Mouse (Mus musculus) cerebellum, postnatal 25 days (tissue): ENCODE data around the gene Fam83b.

Experiments
- DNase-seq, 2 experiments: peaks; one replicate each; pipeline ENCODE4 v3.0.0; 2021; ENCODE audit warnings: mixed read lengths in 2 of 2

The Fam83b gene

GRCm38 (mm10) chr9:76566515-76567280 is at the start of gene Fam83b:
Gene Fam83b, minus strand, starts transcription at chr9:76567116.
- DNase-seq = peak in 1 of 2 experiments; percentile 17

GRCm38 (mm10) chr9:76614165-76614564 is 47.2 kb upstream of the Fam83b start:
- DNase-seq = no peak

GRCm38 (mm10) chr9:76603744-76604143 is 36.8 kb upstream of the Fam83b start:
- DNase-seq = no peak

- no peak for DNase-seq
Measured at GRCm38 (mm10) chr9:76602874-76603273, 36.0 kb upstream of the Fam83b start.

GRCm38 (mm10) chr9:76597395-76597794 is 30.5 kb upstream of the Fam83b start:
- DNase-seq = no peak

- no peak for DNase-seq
Measured at GRCm38 (mm10) chr9:76593841-76594240, 26.9 kb upstream of the Fam83b start.

- DNase-seq = no peak
Measured at GRCm38 (mm10) chr9:76583943-76584342, 17.0 kb upstream of the Fam83b start.

GRCm38 (mm10) chr9:76581966-76582365 is 15.1 kb upstream of the Fam83b start:
- no peak for DNase-seq

GRCm38 (mm10) chr9:76567281-76567655 is 352 bp upstream of the Fam83b start:
- no peak for DNase-seq

- DNase-seq = no peak
Measured at GRCm38 (mm10) chr9:76565656-76566055, 1.3 kb downstream of the Fam83b start.

GRCm38 (mm10) chr9:76564071-76564470 is 2.8 kb downstream of the Fam83b start:
- DNase-seq = no peak

- no peak for DNase-seq
Measured at GRCm38 (mm10) chr9:76562794-76563193, 4.1 kb downstream of the Fam83b start.

- DNase-seq = no peak
Measured at GRCm38 (mm10) chr9:76559240-76559639, 7.7 kb downstream of the Fam83b start.

- DNase-seq = no peak
Measured at GRCm38 (mm10) chr9:76553758-76554157, 13.2 kb downstream of the Fam83b start.

GRCm38 (mm10) chr9:76553115-76553514 is 13.8 kb downstream of the Fam83b start:
- no peak for DNase-seq

GRCm38 (mm10) chr9:76546714-76547113 is 20.2 kb downstream of the Fam83b start:
- DNase-seq = no peak

GRCm38 (mm10) chr9:76540684-76541083 is 26.2 kb downstream of the Fam83b start:
- DNase-seq = no peak

GRCm38 (mm10) chr9:76539953-76540621 is 26.8 kb downstream of the Fam83b start:
- no peak for DNase-seq

GRCm38 (mm10) chr9:76539271-76539670 is 27.6 kb downstream of the Fam83b start:
- peak in 1 of 2 experiments; percentile 4 for DNase-seq

GRCm38 (mm10) chr9:76536032-76536431 is 30.9 kb downstream of the Fam83b start:
- DNase-seq = no peak

- DNase-seq = no peak
Measured at GRCm38 (mm10) chr9:76532403-76532802, 34.5 kb downstream of the Fam83b start.

- no peak for DNase-seq
Measured at GRCm38 (mm10) chr9:76531368-76531767, 35.5 kb downstream of the Fam83b start.

GRCm38 (mm10) chr9:76525592-76525991 is 41.3 kb downstream of the Fam83b start:
- DNase-seq = no peak

- DNase-seq = no peak
Measured at GRCm38 (mm10) chr9:76523075-76523474, 43.8 kb downstream of the Fam83b start.
